Mouse (Mus musculus): Measurements from ENCODE around the gene Abr. TPM values are rescaled to one million over a fixed set of nuclear protein-coding genes. Genes with fewer than 3 reads are reported as not detected.

Abr gene
- total and polyA plus RNA-seq, 2 experiments from 2014 or later = 102 to 243 TPM

GRCm38 (mm10) chr11:76478676-76479655, 143.1 kb downstream of the Abr start:
- H3K4me2 ChIP-seq (ENCODE audit: low read depth, low read length, poor library complexity, severe bottlenecking) = no peak overlapping the region
- no peak overlapping the region for H3K27ac ChIP-seq (ENCODE audit: low read depth, low read length)
- peaks cover 22% of the 10 kb centered on the region for H3K36me3 ChIP-seq (ENCODE audit: insufficient read depth, low read length)
- TF ChIP-seq CTCF (IDR thresholded peaks at IDR 0.05) = no peak
- no peaks in the 10 kb centered on the region for H3K9me3 ChIP-seq (ENCODE audit: low read length)
- H3K4me1 ChIP-seq (ENCODE audit: insufficient read depth, low read length) = peaks cover 8% of the 10 kb centered on the region; the same call in 1 of the 2 replicates
- H3K9ac ChIP-seq (replicated peaks; ENCODE audit: low read length, poor library complexity, severe bottlenecking) = no peak overlapping the region
- DNase-seq (ENCODE audit: low spot score) (no peak), ATAC-seq (ENCODE audit: low FRiP score) (no peak)
- no peaks in the 10 kb centered on the region for H3K27me3 ChIP-seq (ENCODE audit: insufficient read depth, low read length)
- no peak overlapping the region for H3K4me3 ChIP-seq (ENCODE audit: low read depth, low read length)
- 89% methylated on average over 13 of the region's 13 CpGs for WGBS

GRCm38 (mm10) chr11:76477095-76477525, 145.0 kb downstream of the Abr start:
- no peak for ATAC-seq (ENCODE audit: low FRiP score)
- H3K4me3 ChIP-seq (ENCODE audit: low read depth, low read length) = no peak overlapping the region
- 0 out of 2 replicates have a peak overlapping the region, but pooled peaks have one; percentile 1 for H3K9ac ChIP-seq (replicated peaks; ENCODE audit: low read length, poor library complexity, severe bottlenecking)
- H3K4me1 ChIP-seq (ENCODE audit: insufficient read depth, low read length) = peaks cover 13% of the 10 kb centered on the region
- H3K36me3 ChIP-seq (ENCODE audit: insufficient read depth, low read length) = peaks cover 22% of the 10 kb centered on the region
- WGBS = 40% methylated on average over 5 of the region's 5 CpGs
- no peak overlapping the region for H3K4me2 ChIP-seq (ENCODE audit: low read depth, low read length, poor library complexity, severe bottlenecking)
- peak overlapping the region; percentile 59; the same call in 1 of the 2 replicates for H3K27ac ChIP-seq (ENCODE audit: low read depth, low read length)
- H3K9me3 ChIP-seq (ENCODE audit: low read length) = no peaks in the 10 kb centered on the region
- peak; percentile 49 for DNase-seq (ENCODE audit: low spot score)
- H3K27me3 ChIP-seq (ENCODE audit: insufficient read depth, low read length) = no peaks in the 10 kb centered on the region
- no peak for TF ChIP-seq CTCF (IDR thresholded peaks at IDR 0.05)

DNA sequence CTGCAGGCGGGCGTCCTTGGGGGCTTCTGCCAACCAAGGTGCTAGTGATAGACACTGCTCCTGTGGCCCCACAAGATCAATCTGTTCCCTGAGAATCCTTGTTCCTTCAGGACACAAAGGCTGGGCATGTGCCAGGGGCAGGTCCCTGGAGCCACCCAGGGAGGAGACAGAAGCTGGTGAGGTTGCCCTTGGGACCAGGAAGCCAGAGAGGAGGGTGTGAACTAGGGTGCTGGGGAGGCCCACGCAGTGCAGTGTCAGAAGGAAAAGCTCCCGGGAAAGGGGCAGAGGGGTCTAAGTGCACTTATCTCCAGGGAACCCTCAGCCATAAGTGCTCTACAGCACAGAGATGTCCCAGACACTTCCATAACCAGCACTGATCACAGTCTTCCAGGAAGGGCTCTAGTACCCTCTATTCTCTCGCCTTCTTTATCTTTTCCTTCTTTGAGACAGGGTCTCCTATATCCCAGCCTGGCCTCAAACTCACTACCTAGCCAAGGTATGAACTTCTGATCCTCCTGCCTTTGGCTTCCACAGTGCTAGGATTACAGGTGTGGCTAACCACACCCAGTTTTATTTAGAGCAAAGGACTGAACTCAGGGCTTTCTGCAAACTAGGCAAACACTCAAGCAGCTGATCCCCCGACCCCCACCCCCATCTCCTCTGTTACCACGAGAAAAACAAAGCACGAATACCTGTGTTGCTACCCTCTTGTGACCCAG, 145.6 kb downstream of the Abr start:
- Histone ChIP-seq H3K9me3 (ENCODE audit: low read length) (no peaks in the 10 kb centered on the region), H3K4me1 (ENCODE audit: insufficient read depth, low read length) (peaks cover 18% of the 10 kb centered on the region), H3K36me3 (ENCODE audit: insufficient read depth, low read length) (peaks cover 22% of the 10 kb centered on the region), H3K27ac (ENCODE audit: low read depth, low read length) (no peak overlapping the region), H3K27me3 (ENCODE audit: insufficient read depth, low read length) (no peaks in the 10 kb centered on the region), H3K4me3 (ENCODE audit: low read depth, low read length) (no peak overlapping the region), H3K9ac (replicated peaks; ENCODE audit: low read length, poor library complexity, severe bottlenecking) (0 out of 2 replicates have a peak overlapping the region, but pooled peaks have one; percentile 1), H3K4me2 (ENCODE audit: low read depth, low read length, poor library complexity, severe bottlenecking) (no peak overlapping the region)
- ATAC-seq (ENCODE audit: low FRiP score) (no peak), DNase-seq (ENCODE audit: low spot score) (no peak)
- WGBS = 80% methylated on average over 8 of the region's 8 CpGs
- TF ChIP-seq CTCF (IDR thresholded peaks at IDR 0.05) = no peak

GRCm38 (mm10) chr11:76472617-76473016, 149.5 kb downstream of the Abr start:
- no peak overlapping the region for H3K9ac ChIP-seq (replicated peaks; ENCODE audit: low read length, poor library complexity, severe bottlenecking)

DNA sequence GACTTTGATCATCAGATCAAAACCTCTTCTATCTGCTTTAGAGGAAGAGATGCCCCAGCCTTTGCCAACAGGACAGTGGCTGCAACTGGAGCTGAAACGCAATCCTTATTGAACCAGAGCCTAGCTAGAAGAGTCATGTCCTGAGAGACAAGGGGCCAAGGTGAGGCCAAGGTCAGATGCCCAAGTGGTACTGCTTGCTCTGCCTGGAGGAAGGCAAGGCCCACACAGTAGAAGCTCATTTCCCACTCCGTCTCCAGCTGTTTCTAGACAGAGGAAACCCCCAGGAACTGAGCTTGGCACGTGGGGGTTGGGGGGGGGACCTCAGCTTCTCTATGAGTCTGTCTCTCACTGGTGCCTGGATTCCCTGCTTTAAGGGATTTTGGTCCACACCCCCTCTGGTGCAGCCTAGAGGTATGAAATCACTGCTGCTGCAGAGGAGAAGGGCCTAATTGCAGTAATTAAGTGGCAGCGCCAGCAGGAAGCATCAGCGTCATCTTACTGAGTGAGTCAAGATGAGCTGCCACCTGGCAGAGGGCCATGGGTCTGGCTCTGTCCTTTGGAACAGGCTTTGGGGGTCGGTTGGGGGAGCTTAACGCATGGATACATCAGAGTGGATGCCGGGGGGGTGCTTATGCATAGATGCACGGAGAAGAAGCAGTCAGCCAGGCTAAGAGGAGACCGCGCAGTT, 152.7 kb downstream of the Abr start:
- WGBS = 32% methylated on average over 11 of the region's 11 CpGs
- Histone ChIP-seq H3K36me3 (ENCODE audit: insufficient read depth, low read length) (0 out of 2 replicates have a peak, but pooled peaks cover 4% of the 10 kb centered on the region), H3K9ac (replicated peaks; ENCODE audit: low read length, poor library complexity, severe bottlenecking) (peak overlapping the region; percentile 67), H3K4me1 (ENCODE audit: insufficient read depth, low read length) (peaks cover 37% of the 10 kb centered on the region), H3K9me3 (ENCODE audit: low read length) (no peaks in the 10 kb centered on the region), H3K27me3 (ENCODE audit: insufficient read depth, low read length) (no peaks in the 10 kb centered on the region), H3K4me3 (ENCODE audit: low read depth, low read length) (no peak overlapping the region), H3K27ac (ENCODE audit: low read depth, low read length) (peak overlapping the region; percentile 90), H3K4me2 (ENCODE audit: low read depth, low read length, poor library complexity, severe bottlenecking) (no peak overlapping the region)
- DNase-seq (ENCODE audit: low spot score) = peak; percentile 91
- no peak for ATAC-seq (ENCODE audit: low FRiP score)
- no peak for TF ChIP-seq CTCF (IDR thresholded peaks at IDR 0.05)

More at GRCm38 (mm10) chr11:76472617-76473016, 149.5 kb downstream of the Abr start:
- 8% methylated on average over 5 of the region's 5 CpGs for WGBS
- TF ChIP-seq CTCF (IDR thresholded peaks at IDR 0.05) = no peak
- ATAC-seq (ENCODE audit: low FRiP score) (0 out of 2 replicates have a peak, but pooled peaks have one; percentile 66), DNase-seq (ENCODE audit: low spot score) (peak; percentile 76)
- 0 out of 2 replicates have a peak, but pooled peaks cover 7% of the 10 kb centered on the region for H3K36me3 ChIP-seq (ENCODE audit: insufficient read depth, low read length)
- H3K27me3 ChIP-seq (ENCODE audit: insufficient read depth, low read length) = no peaks in the 10 kb centered on the region
- H3K4me1 ChIP-seq (ENCODE audit: insufficient read depth, low read length) = peaks cover 36% of the 10 kb centered on the region
- peak overlapping the region; percentile 71 for H3K27ac ChIP-seq (ENCODE audit: low read depth, low read length)
- no peaks in the 10 kb centered on the region for H3K9me3 ChIP-seq (ENCODE audit: low read length)
- peak overlapping the region; percentile 34 for H3K4me2 ChIP-seq (ENCODE audit: low read depth, low read length, poor library complexity, severe bottlenecking)
- H3K4me3 ChIP-seq (ENCODE audit: low read depth, low read length) = no peak overlapping the region

Data from midbrain, postnatal 0 days (tissue).